Mouse (Mus musculus): Measurements from ENCODE around the gene Susd1.

DNA sequence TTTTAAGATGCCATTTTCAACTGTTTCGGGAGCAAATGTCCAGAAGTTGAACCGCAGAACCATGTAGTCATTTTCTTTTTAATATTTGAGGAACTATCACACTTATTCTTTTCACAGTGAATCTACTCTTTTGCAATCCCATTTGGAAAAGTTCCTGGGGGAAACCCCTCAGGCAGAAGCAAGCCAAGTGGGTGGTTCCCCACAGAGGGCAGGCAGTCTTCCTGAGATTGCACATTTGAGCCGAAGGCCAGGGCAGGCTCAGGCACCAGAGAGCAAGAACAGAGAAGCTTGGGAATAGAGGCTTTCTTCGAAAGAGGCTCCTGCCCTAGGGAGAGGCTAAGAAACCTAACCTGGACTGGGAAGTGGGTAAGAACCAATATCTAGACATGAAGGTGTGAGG is 19.2 kb downstream of the Susd1 start:
- TF ChIP-seq CTCF (IDR thresholded peaks at IDR 0.05; ENCODE audit: control insufficient read depth, insufficient read depth, low read length): no peak
- TF ChIP-seq POLR2A (IDR thresholded peaks at IDR 0.05; ENCODE audit: borderline replicate concordance, control insufficient read depth, low read depth, low read length): no peak
